Mouse (Mus musculus) T-cell, adult 2 months (primary cell): Measurements from ENCODE around the gene Actr2.
"Not testable (repeated sequence)": the region's sequence is repeated elsewhere in the genome, so short reads cannot be mapped to it uniquely, and the experiment has no call there.

Experiments
- DNase-seq: peaks from one replicate; pipeline ENCODE4 v3.0.0; 2022; ENCODE audit warnings: low spot score

Gene Actr2

DNA sequence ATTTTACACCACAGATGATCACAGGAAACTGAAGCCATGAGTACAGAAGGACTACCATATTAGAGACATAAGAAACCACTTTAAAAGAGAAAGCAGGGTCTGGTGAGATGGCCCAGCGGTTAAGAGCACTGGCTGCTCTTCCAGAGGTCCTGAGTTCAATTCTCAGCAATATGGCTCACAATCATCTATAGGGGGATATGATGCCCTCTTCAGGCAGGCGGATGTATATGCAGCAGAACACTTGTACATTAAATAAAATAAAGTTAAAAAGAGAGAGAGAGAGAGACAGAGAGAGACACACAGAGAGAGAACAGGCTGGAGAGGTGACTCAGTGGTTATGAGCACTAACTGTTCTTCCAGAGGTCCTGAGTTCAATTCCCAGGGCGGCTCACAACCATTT lies 67.1 kb downstream of the Actr2 start:
- DNase-seq: no peak

DNA sequence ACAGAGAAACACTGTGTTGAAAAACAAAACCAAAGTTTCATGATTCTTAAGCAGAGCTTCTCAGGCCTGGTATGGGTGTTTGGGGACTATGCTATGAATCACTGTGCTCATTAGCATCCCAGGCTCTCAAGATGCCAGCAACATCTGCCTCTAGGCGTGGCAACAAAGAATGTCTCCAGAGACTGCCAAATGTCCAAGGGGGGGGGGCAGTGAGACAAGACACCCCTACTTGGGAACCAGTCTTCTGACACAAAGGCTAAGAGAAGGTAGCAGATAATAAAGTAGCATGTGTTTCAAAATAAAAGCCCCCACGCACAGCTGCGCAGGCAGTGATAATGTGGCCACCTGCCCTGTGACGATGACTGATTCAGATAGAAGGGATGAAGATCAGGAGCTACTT lies 69.5 kb downstream of the Actr2 start:
- DNase-seq: no peak

GRCm38 (mm10) chr11:20042106-20042505 lies 70.6 kb downstream of the Actr2 start:
- DNase-seq: no peak

DNA sequence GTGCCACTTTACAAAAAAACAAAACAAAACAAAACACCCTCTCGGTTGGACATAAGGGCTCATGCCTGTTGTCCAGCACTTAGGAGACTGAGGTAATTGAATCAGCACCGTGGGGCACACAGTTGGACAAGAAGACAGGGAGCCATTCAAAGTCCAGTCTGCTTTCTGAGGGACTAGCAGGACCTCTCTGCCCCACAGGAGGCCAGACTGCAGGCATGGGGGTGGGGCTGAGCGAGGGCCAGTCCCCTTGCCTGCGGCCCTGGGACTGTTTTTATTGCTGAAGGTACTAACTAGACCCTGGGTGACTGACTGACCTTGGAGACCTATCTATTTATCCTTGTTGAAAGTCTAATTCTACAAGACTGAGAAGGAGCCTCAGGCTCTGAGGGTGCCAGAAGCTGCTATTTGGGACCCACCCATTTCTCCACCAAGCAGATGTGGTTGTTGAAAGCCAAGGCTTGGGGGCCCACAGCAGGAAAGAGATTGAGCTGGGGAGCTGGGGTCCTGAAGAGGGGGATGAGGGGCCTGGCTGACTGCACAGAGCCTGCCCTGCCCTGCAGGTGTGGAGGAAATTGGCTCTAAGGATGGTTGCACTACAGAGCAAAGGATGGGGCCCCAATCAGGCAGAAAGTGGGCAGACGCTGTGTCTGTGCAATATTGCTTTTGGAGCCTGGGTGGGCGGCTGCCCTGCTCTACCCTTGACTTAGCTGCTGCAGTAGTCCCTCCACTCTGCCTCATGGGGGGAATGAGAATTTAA lies 71.4 kb downstream of the Actr2 start:
- DNase-seq: no peak

GRCm38 (mm10) chr11:20038723-20039122 lies 74.0 kb downstream of the Actr2 start:
- no peak for DNase-seq

DNA sequence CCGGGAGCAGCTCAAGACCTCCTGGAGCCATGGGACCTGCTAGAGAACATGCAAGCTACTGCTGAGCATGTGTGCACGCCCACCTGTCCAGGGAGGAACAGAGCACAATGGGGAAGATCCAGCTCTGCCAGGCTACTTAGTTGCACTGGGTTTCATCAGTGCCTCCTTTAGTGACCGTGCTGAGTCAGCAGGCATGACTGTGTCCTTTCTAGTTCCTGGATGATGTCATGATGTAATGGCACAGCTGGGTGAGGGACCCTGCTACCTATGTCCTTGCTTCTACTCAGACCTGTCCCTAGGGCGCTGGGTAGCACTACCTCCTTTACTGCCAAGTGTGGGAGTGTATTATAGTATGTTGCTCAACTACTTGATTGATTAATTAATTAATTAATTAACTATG lies 75.0 kb downstream of the Actr2 start:
- DNase-seq: no peak

DNA sequence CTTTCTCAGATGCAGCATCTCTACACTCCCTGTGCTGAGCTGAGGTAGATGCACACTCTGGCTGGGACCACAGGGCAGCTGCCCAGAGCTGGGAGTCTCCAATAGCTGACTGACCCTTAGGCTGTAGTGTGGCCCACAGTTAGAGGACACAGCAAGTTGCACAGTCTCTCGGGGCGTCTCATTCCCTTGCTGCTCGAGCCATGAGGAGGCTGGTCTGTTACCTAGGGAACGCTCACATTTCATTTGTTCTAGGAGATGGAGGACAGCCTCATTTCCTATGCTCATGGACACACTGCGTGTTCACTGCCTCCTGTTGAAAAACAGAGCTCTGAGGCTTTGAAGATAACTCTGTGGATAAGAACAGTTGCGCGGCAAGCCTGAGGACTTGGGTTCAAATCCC lies 76.7 kb downstream of the Actr2 start:
- DNase-seq: no peak

GRCm38 (mm10) chr11:20035343-20035928 lies 77.3 kb downstream of the Actr2 start:
- DNase-seq: peak; percentile 39

- DNase-seq: no peak
Measured at GRCm38 (mm10) chr11:20034337-20034947, 78.3 kb downstream of the Actr2 start.

- DNase-seq: no peak
Measured at GRCm38 (mm10) chr11:20033541-20034160, 79.1 kb downstream of the Actr2 start.

DNA sequence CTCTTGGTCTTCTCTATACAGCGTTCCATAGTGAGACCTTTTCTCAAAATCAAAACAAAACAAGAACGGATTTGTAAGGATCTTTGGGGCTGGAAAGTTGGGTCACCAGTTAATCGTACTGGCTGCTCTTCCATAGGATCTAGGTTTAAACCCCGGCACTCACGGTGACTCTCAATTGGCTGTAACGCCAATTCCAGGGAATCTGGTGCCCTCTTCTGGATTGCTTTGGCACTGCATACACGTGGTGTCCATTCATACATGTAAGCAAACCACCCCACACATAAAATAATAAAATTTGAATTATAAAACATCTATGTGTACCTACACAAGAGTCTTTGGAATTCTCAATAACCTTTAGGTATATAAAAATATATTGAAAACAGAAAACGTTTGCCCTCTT lies 81.2 kb downstream of the Actr2 start:
- peak; percentile 21 for DNase-seq

GRCm38 (mm10) chr11:20030973-20031372 lies 81.7 kb downstream of the Actr2 start:
- DNase-seq: not testable (repeated sequence)

DNA sequence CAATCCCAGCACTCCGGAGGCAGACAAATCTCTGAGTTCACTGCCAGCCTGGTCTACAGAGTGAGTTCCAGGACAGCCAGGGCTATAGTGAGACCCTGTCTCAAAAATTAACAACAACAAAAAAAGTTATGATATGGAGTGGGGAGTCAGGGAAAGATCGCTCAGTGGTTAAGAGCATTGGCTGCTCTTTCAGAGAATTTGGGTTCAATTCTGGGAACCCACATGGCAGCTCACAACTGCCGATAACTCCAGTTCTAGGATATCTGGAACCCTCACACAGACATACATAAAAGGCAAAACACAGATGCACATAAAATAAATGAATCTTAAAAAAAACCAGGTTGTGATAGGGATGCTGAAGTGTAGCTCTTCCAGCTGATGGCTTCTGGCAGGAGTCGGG lies 83.7 kb downstream of the Actr2 start:
- DNase-seq: no peak

DNA sequence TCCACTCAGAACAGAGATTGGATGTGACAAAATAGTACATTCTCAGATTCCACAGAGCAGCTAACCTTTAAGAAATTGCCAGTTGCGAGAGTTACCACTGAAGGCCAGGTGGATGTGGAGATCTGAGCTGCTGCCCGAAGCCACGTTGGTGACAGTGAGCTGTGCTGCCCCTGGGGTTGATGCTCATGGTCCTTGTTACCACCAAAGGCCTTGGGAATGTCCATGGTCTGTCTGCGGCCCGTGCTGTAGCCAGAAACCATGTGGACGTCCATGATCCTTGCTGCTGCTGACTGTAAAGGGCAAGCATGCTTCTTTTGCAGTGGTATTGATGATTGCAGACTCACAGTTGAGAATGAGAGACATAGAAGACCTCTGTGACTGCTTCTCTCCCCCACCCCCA lies 84.3 kb downstream of the Actr2 start:
- DNase-seq: no peak

GRCm38 (mm10) chr11:20027719-20028118 lies 85.0 kb downstream of the Actr2 start:
- no peak for DNase-seq

- no peak for DNase-seq
Measured at GRCm38 (mm10) chr11:20025899-20026298, 86.8 kb downstream of the Actr2 start.

- no peak for DNase-seq
Measured at GRCm38 (mm10) chr11:20022911-20023482, 89.7 kb downstream of the Actr2 start.

- no peak for DNase-seq
Measured at GRCm38 (mm10) chr11:20022462-20022861, 90.3 kb downstream of the Actr2 start.

DNA sequence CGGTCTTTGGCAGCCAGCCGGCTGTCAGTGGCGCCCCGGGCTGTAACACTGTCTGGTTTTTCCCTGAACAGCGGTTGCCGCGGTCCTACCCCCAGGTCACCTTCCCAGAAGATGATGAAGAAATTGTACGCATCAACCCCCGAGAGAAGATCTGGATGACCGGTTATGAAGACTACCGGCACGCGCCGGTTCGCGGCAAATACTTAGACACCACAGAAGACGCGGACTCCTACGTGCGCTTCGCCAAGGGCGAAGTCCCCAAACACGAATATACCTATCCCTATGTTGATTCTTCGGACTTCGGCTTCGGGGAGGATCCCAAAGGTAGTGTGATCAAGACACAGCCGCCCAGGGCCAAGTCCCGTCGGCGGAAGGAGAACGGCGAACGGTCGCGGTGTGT lies 92.0 kb downstream of the Actr2 start:
- no peak for DNase-seq

DNA sequence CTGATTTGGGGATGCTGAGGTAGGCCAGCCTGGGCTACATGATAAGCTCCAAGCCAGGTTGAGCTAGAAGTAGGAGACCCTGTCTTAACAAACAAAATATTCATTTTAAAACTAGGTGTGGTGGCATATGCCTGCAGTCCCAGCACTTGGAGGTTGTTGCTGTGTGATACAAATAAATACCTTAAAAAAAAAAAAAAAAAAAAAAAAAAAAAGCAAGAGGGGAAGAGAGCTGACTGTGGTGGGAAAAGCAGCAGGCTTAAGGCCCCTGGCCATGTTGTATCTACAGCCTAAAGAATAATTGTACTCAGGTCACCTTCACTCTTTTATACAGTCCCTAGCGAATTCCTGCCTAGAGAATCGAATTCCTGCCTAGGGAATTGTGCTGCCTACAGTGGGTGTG lies 93.8 kb downstream of the Actr2 start:
- no peak for DNase-seq

GRCm38 (mm10) chr11:20017937-20018336 lies 94.8 kb downstream of the Actr2 start:
- no peak for DNase-seq

- DNase-seq: no peak
Measured at GRCm38 (mm10) chr11:20013366-20013765, 99.3 kb downstream of the Actr2 start.
